Mouse (Mus musculus) lung, postnatal 14 days (tissue): Measurements from ENCODE around the gene Prr13.

Source experiments
- DNase-seq: peaks from one replicate; pipeline ENCODE4 v3.0.0; 2021

Gene Prr13

GRCm38 (mm10) chr15:102458904-102459317, at the start of gene Prr13:
Prr13 (plus strand) TSS chr15:102459028.
- peak; percentile 94 for DNase-seq

- no peak for DNase-seq
Observed at GRCm38 (mm10) chr15:102409286-102409685, 49.5 kb upstream of the Prr13 start.

- no peak for DNase-seq
Observed at GRCm38 (mm10) chr15:102411077-102411476, 47.8 kb upstream of the Prr13 start.

GRCm38 (mm10) chr15:102413687-102414086, 45.1 kb upstream of the Prr13 start:
- DNase-seq: no peak

GRCm38 (mm10) chr15:102417524-102417923, 41.3 kb upstream of the Prr13 start:
- no peak for DNase-seq

GRCm38 (mm10) chr15:102420986-102421385, 37.8 kb upstream of the Prr13 start:
- no peak for DNase-seq

GRCm38 (mm10) chr15:102421437-102421836, 37.4 kb upstream of the Prr13 start:
- peak; percentile 68 for DNase-seq

GRCm38 (mm10) chr15:102423602-102424240, 35.1 kb upstream of the Prr13 start:
- DNase-seq: no peak

GRCm38 (mm10) chr15:102424657-102425056, 34.2 kb upstream of the Prr13 start:
- DNase-seq: no peak

- DNase-seq: no peak
Observed at GRCm38 (mm10) chr15:102426963-102427362, 31.9 kb upstream of the Prr13 start.

- no peak for DNase-seq
Observed at GRCm38 (mm10) chr15:102432046-102432445, 26.8 kb upstream of the Prr13 start.

GRCm38 (mm10) chr15:102433173-102433572, 25.7 kb upstream of the Prr13 start:
- no peak for DNase-seq

- peak; percentile 90 for DNase-seq
Observed at GRCm38 (mm10) chr15:102442490-102442889, 16.3 kb upstream of the Prr13 start.

- DNase-seq: no peak
Observed at GRCm38 (mm10) chr15:102445146-102445545, 13.7 kb upstream of the Prr13 start, which contains the start of gene Amhr2. Amhr2 (plus strand) TSS chr15:102445367.

- no peak for DNase-seq
Observed at GRCm38 (mm10) chr15:102446448-102446847, 12.4 kb upstream of the Prr13 start.

GRCm38 (mm10) chr15:102449366-102449765, 9.5 kb upstream of the Prr13 start:
- no peak for DNase-seq

GRCm38 (mm10) chr15:102450928-102451327, 7.9 kb upstream of the Prr13 start:
- DNase-seq: no peak

GRCm38 (mm10) chr15:102451666-102452430, 7.0 kb upstream of the Prr13 start:
- DNase-seq: no peak

GRCm38 (mm10) chr15:102455993-102456392, 2.8 kb upstream of the Prr13 start:
- no peak for DNase-seq

GRCm38 (mm10) chr15:102458050-102458736, 635 bp upstream of the Prr13 start:
- DNase-seq: no peak

- no peak for DNase-seq
Observed at GRCm38 (mm10) chr15:102459381-102459780, 553 bp downstream of the Prr13 start.

- no peak for DNase-seq
Observed at GRCm38 (mm10) chr15:102459847-102460246, 1.0 kb downstream of the Prr13 start.

GRCm38 (mm10) chr15:102460409-102460808, 1.6 kb downstream of the Prr13 start:
- no peak for DNase-seq

GRCm38 (mm10) chr15:102460971-102461370, 2.1 kb downstream of the Prr13 start:
- no peak for DNase-seq
